Mouse (Mus musculus) brain, embryonic 14.5 days (tissue): ENCODE measurements around the gene Exoc1. TPM values are rescaled to one million over a fixed set of nuclear protein-coding genes. Genes with fewer than 3 reads are reported as not detected.

Experiments used
- DNase-seq: peaks from one replicate; pipeline ENCODE4 v3.0.0-alpha.2; 2011; ENCODE audit warnings: low read depth
- CTCF ChIP-seq: fragments of 200-500 bp; IDR thresholded peaks from 2 replicates; pipeline ENCODE4 v1.5.1; 2012; ENCODE audit warnings: inconsistent platforms, mild to moderate bottlenecking, moderate library complexity, borderline replicate concordance; ENCODE audit not compliant: insufficient read depth, insufficient read length; ENCODE audit errors: extremely low read depth
- POLR2A ChIP-seq: fragments of 200-500 bp; IDR thresholded peaks from 2 replicates; pipeline ENCODE4 v1.6.1; 2012; ENCODE audit warnings: mild to moderate bottlenecking, inconsistent platforms, borderline replicate concordance; ENCODE audit not compliant: poor library complexity, insufficient read depth, insufficient read length, severe bottlenecking; ENCODE audit errors: extremely low read depth
- polyA plus RNA-seq: library from polyadenylated mRNA; depleted of rRNA; stranded (reverse); fragments of >200 nt; gene quantifications from 2 replicates; pipeline ENCODE4 v1.2.3, GENCODE M21; 2012; rRNA removed

The Exoc1 gene
- polyA plus RNA-seq, 1 experiment, result 97.5 TPM

DNA sequence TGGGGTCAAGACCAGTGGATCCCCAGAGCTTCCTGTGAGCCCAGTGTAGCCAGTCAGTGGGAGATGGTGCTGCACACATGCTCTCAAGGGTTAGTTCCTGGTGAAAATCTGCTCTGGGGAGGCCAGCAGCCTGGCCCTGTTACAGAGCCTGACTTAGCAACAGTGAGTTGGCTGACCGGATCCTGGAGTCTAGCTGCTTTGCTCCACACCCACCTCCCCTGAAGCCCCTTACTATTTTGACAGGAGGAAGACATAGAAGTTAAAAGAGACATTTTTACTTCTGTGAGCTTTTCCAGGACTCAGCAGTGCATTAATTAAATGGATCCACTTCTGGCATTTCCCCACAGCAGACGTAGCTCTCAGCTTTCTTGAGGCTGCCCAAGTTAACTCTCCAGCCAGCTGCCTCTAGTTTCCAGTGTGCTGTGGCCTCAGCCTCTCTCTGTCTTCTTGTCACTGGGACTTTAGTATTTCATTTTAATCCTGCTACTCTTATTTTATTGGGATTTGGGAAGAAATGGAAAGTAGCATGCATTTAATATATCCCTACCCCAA lies 87.2 kb downstream of the Exoc1 start:
- DNase-seq, result no peak
- TF ChIP-seq CTCF (no peak), POLR2A (no peak)

DNA sequence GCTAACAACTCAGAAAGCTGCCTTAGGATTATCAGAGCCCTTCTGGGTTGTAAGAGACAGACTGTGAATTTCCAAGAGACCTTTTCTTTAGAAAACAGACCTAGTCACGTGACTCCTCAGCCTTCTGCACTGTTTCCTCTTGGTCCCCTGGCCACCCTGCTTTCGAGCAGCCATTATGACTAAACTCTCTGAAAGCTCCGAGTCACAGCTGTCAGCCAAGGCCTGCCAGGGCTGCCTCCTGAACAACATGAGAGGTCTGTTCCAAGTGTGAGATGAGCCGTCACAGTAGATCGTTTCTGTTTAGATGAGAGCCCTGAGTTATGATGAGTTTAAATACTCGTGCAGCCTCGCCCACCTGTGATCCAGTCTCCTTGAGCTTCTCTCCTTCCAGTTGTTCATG lies 89.6 kb downstream of the Exoc1 start:
- TF ChIP-seq CTCF, result no peak
- TF ChIP-seq POLR2A, result no peak
- peak; percentile 3 for DNase-seq

Other genes starting within 250 kb of the Exoc1 start
- gene Clock, start 224.5 kb upstream of the Exoc1 start, polyA plus RNA-seq, result 13.6 and 16.3 TPM in 2 replicates
- not detected in 2 replicates for gene Pdcl2, start 198.2 kb upstream of the Exoc1 start, polyA plus RNA-seq
- 0.21 TPM in 1 of 2 replicates, not detected in the other for gene Nmu, start 165.5 kb upstream of the Exoc1 start, polyA plus RNA-seq
- 0.27 TPM in 1 of 2 replicates, not detected in the other for gene Gm7271, start 45.3 kb upstream of the Exoc1 start, polyA plus RNA-seq
- 6.1 and 6.2 TPM in 2 replicates for gene Cep135, start 59.4 kb downstream of the Exoc1 start, polyA plus RNA-seq
- gene C530008M17Rik, start 127.2 kb downstream of the Exoc1 start, polyA plus RNA-seq, result 86.4 and 122 TPM in 2 replicates